Mouse (Mus musculus) activated CD4-positive, CD25-positive, alpha-beta regulatory T cell, adult 4 months (primary cell): ENCODE results near the gene Vasn. TPM values are rescaled to one million over a fixed set of nuclear protein-coding genes. Genes with fewer than 3 reads are reported as not detected.

ENCODE experiments used
- ATAC-seq: one replicate; pipeline ENCODE4 v1.8.0; 2017
- polyA plus RNA-seq, 2 experiments: library from polyadenylated mRNA; unstranded; fragments of 100-300 nt; shearing (Covaris generic); gene quantifications; one replicate each; pipeline ENCODE4 v1.2.1; 2017

Gene Vasn
- polyA plus RNA-seq = 1 to 10 TPM in 1 of 2 experiments, under 1 TPM in 1; 0.79 to 1.1 TPM

- ATAC-seq = no peak
Measured at GRCm38 (mm10) chr16:4639831-4640237, at the start of gene Vasn, which contains the start of gene Dnaja3. TSS of gene Vasn (plus strand) at chr16:4639941. TSS of gene Dnaja3 (plus strand) at chr16:4639989.

GRCm38 (mm10) chr16:4590236-4590635 lies 49.5 kb upstream of the Vasn start:
- no peak for ATAC-seq

DNA sequence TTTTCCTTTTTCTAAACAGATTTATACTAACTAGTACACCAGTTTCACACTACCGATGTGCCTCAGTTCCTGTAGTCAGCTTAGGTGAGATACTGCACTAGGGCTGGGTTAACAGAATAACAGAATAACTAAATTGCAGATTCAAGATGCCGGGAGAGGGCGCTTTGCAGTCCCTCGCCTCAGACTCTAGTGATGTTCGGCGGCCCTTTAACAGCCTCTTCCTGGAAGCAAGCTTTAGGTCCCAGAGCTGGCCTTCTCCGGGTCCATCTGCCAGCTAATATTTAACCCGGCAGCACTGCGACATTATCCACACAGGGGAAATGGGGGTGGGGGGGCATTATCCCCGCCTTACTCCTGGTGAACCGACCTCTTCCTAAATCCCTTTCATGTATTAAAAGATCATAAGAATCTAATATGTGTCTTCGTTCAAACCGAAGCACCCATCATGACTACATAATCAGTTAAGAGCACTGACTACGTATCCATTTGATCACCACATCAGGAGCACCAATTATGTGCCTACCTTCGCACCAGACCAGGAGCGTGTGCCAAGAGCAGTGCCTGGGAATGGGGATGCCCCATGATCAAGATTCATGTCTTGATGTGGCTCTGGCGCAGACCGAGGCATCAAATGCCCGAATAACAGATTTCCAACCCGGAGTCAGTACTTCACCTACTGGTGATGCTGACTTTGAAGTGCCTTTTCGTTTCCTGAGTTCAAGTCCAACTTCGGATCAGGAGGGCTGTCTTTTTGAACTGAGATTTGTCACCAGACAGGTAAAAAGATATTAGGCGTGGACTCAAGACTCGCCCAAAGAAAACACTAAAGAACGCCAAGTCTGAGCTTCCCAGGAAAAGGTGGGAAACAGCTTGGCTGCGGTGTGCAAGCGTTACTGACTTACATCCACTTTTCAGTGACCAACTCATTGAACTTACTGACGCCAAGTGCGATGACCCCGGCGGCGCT lies 46.5 kb upstream of the Vasn start:
- ATAC-seq = no peak

- ATAC-seq = peak; percentile 14
Measured at GRCm38 (mm10) chr16:4593971-4594813, 45.5 kb upstream of the Vasn start, which contains the start of gene Glis2. TSS of gene Glis2 (plus strand) at chr16:4594713.

DNA sequence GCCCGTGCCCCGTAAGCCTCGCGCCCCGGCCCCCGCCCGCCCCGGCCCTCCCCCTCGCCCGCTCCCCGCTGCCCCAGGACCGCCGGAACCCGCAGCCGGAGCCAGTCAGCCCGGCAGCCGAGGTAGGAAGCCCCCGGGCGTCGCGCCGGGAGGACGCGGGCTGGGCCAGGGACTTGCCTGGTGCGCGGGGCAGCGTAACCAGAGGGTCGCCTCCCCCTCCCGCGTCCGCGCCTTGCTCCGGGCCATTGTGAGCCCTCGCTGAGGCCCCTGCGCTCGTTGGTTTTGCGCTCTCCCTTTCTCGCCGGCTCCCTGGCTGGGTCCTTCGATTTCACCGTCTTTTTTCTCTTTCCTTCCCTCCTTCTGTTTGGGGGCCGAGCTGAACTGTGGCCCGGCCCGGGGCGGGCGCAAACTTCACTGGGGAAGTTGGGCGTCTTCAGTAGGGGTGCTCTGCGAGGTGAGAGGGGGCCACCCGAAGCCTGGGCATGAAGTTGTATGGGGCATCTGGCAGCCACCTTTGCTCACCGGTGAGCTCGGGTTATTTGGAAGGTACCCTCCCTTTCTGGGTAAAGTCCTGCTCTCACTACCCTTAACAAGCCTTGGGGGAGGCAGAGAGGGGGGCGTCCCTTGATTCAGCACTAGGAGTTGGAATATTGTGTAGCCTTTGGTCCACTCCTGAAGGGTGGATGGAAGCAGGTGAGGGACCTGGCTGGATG lies 44.8 kb upstream of the Vasn start:
- ATAC-seq = peak; percentile 44

DNA sequence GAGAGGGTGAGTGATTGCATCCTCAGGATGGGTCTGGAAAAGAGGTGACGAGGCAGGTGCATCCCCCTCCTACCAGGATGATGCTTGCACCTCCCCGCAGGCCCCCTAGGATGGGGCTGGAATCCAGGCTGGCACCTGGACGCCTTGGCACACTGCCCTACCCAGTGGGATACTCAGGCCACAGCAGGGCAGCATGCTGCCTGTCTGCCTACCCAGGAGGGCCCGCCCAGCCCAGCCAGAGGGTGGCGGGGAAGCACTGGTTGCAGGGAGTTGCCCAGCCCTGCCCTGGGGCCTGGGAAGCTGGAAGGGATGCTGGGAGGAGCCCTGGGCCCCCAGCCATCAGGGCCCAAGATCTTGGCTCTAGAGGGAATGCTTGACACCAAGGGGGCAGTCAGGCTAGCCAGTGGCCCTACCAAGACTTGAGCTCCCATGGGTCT lies 44.2 kb upstream of the Vasn start:
- ATAC-seq = no peak

- no peak for ATAC-seq
Measured at GRCm38 (mm10) chr16:4596141-4596728, 43.5 kb upstream of the Vasn start.

DNA sequence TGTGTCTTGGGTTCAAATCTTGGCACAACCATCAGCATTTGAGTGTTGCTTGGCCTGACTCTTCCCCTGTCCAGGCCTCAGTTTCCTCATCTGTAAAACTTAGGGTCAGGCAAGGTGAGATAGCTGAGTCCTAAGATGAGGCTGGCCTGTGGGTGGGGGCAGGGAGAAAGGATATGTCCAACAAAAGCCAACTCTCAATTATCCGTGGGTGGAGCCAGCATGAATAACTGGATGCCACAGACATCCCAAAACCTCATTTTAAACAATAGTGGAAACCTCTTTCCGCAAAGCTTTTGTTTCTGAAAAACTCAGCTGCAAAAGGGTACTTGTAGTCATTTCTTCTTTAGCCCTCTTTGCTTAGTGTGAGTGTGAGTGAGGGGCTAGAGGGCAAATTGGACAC lies 42.9 kb upstream of the Vasn start:
- no peak for ATAC-seq

DNA sequence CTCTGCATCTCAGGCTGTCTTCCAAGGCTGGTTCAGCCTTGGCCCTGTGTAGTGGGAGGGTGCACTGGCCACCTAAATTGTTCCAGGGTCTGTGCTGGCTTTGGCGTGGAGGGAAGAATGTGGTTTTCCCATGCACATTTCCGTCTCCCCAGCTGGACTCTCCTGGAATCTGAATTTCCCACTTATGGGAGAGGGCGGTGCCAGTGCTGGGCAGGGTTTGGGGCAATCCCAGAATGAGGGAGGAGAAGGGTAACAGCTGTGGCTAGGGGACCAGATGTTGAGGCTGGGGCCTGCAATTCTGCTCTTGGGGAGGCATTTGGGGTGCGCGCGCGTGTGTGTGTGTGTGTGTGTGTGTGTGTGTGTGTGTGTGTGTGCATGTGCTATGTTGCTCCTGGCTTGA lies 42.4 kb upstream of the Vasn start:
- no peak for ATAC-seq

- ATAC-seq = no peak
Measured at GRCm38 (mm10) chr16:4598041-4598440, 41.7 kb upstream of the Vasn start.

DNA sequence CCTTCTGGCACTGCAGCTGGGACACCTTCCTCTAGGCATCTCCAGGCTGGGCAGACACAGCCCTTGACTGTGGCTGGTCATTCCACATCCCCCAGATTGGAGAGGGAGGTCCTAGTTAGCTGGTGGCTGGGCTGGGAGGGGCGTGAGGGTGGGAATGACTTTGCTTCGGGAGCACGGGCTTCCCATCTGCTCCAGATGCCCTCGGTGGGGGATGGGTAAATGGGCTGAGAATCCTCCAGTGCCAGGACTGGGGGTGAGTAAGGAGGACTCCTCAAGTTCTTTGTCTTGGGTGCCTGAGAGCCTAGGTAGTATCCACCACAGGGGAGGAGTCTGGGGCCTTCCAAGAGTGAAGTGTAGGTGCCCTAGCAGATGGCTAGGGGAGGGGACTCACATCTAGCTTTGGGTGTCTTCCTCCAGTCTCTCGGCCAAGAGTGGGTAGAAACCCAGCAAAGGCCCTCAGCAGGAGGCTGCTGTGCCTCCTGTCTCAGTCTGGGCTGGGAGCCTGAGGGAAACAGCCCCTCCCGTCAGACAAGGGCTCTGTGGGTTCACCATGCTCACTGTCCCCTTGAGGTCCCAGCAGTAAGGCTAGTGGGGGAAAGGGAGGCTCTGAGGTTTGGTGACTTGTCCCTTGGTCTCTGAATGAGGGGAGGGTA lies 40.7 kb upstream of the Vasn start:
- ATAC-seq = no peak

GRCm38 (mm10) chr16:4599616-4600015 lies 40.1 kb upstream of the Vasn start:
- ATAC-seq = no peak

GRCm38 (mm10) chr16:4600701-4601310 lies 38.9 kb upstream of the Vasn start:
- no peak for ATAC-seq

DNA sequence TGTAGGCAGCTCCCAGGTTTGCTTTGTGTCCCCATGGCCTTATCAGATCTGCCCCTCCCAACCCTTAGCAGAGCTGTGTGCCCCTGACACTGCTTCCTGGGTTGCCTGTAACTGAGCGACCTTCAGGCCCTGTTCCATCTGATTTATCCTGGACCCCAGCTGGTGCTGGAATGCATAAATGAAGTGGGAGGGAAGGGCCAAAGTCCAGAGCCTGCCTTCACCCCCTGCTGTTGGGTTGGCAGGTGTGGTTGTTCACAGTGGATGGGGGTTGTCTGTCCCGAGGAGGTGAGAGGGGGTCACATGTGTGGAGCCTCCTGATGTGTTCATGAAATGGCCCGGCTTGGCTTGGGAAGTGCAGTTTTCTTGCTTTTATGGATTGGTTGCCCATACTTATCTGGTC lies 37.6 kb upstream of the Vasn start:
- ATAC-seq = no peak

DNA sequence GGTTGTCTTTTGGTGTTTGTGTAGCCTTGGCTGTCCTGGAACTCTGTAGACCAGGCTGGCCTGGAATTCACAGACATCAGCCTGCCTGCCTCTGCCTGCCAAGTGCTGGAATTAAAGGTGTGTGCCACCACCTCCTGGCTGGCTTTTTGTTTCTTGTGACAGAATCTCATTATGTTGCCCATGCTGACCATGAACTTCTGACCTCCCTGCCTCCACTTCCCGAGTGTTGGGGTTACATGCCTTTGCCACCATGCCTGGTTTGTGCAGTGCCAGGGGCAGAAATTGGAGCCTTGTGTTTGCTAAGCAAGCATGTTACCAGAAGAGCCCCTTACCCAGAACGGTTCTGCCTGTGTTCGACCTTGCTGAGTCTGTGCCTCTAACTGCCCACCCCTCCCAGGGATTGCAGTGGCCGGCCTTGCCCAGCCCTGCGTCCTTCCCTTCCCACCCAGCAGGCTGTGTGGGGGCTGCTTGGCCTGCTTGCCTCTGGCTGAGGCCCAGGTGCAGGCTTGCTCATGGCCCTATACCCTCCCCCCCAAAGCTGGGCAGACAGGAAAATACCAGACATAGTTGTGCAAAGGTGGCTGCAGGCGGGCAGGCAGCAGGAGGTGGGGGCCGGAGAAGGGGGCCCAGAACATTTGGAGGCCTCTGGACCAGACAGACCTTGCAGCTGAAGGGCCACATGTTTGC lies 36.8 kb upstream of the Vasn start:
- no peak for ATAC-seq

DNA sequence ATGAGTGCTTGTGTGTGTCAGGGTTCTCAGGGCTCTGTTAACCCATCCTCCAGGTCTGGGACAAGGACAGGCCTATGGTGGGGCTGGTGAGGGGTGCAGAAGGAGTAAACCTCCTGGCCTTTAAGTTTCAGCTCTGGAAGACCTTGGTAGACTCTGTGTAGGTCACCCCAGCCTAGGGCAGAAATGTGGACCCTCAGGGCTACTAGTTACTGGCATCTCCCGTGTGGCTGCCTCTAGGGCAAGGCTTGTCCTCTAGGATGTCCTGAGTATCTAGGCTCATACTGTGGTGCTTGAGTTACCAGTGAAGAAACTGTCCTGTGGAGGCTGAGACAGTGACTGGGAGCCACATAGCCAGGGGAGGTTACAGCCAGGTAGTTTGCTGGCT lies 36.3 kb upstream of the Vasn start:
- no peak for ATAC-seq

DNA sequence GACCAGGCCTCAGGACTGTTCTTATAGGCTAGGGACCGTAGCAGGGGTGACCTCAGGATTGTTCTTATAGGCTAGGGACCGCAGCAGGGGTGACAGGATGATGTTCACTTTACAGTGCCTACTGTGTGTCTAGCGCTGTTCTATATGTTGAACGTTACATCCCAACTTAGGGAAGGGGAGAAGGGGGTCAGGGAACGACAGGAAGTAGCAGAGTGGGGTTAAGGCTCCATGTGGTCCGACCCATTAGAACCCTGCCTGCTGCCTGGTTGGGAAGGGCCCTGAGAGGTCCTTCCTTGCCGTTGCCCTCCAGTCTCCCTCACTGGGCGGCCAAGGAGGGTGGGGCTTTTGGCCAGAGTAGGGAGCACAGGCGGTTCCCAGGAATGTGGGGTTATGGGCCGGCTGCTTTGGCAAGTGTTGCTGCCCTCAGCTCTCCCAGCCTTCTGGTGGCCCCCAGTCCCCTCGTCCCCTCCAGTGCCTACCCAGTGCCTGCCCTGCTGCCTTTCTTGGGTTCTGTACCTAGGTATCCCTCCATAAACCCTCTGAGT lies 35.4 kb upstream of the Vasn start:
- ATAC-seq = no peak

- no peak for ATAC-seq
Measured at GRCm38 (mm10) chr16:4605514-4606131, 34.1 kb upstream of the Vasn start.

- ATAC-seq = no peak
Measured at GRCm38 (mm10) chr16:4606431-4607084, 33.2 kb upstream of the Vasn start.
